Mouse (Mus musculus) embryo, embryonic 11.5 days (tissue): Measurements from ENCODE around the gene Adgrl3.

ENCODE experiments used
- DNase-seq: peaks from one replicate; pipeline ENCODE4 v3.0.0-alpha.2; 2012; ENCODE audit warnings: low read depth, low spot score

The Adgrl3 gene

GRCm38 (mm10) chr5:81558965-81559364 is 539.0 kb downstream of the Adgrl3 start:
- no peak for DNase-seq

GRCm38 (mm10) chr5:81564294-81564693 is 544.4 kb downstream of the Adgrl3 start:
- DNase-seq: no peak

- DNase-seq: no peak
These were observed 546.6 kb downstream of the Adgrl3 start for GRCm38 (mm10) chr5:81566577-81566976.

GRCm38 (mm10) chr5:81568743-81569142 is 548.8 kb downstream of the Adgrl3 start:
- DNase-seq: no peak

GRCm38 (mm10) chr5:81582886-81583285 is 562.9 kb downstream of the Adgrl3 start:
- no peak for DNase-seq

- no peak for DNase-seq
These were observed 563.5 kb downstream of the Adgrl3 start for GRCm38 (mm10) chr5:81583425-81583824.

- no peak for DNase-seq
These were observed 565.0 kb downstream of the Adgrl3 start for GRCm38 (mm10) chr5:81584945-81585344.

GRCm38 (mm10) chr5:81590005-81590694 is 570.2 kb downstream of the Adgrl3 start:
- DNase-seq: no peak

- DNase-seq: no peak
These were observed 571.5 kb downstream of the Adgrl3 start for GRCm38 (mm10) chr5:81591481-81591880.

GRCm38 (mm10) chr5:81593396-81593995 is 573.6 kb downstream of the Adgrl3 start:
- DNase-seq: no peak

- no peak for DNase-seq
These were observed 578.1 kb downstream of the Adgrl3 start for GRCm38 (mm10) chr5:81598041-81598440.

GRCm38 (mm10) chr5:81602889-81603288 is 583.0 kb downstream of the Adgrl3 start:
- DNase-seq: no peak

GRCm38 (mm10) chr5:81605646-81606045 is 585.7 kb downstream of the Adgrl3 start:
- no peak for DNase-seq

GRCm38 (mm10) chr5:81610223-81610622 is 590.3 kb downstream of the Adgrl3 start:
- DNase-seq: no peak

GRCm38 (mm10) chr5:81614674-81615073 is 594.7 kb downstream of the Adgrl3 start:
- no peak for DNase-seq

- DNase-seq: no peak
These were observed 601.2 kb downstream of the Adgrl3 start for GRCm38 (mm10) chr5:81621106-81621505.

- DNase-seq: no peak
These were observed 601.8 kb downstream of the Adgrl3 start for GRCm38 (mm10) chr5:81621715-81622114.

GRCm38 (mm10) chr5:81623846-81624245 is 603.9 kb downstream of the Adgrl3 start:
- DNase-seq: no peak

GRCm38 (mm10) chr5:81636169-81636568 is 616.2 kb downstream of the Adgrl3 start:
- no peak for DNase-seq

- no peak for DNase-seq
These were observed 618.5 kb downstream of the Adgrl3 start for GRCm38 (mm10) chr5:81638422-81638821.

- DNase-seq: no peak
These were observed 620.2 kb downstream of the Adgrl3 start for GRCm38 (mm10) chr5:81640118-81640517.

GRCm38 (mm10) chr5:81645557-81645956 is 625.6 kb downstream of the Adgrl3 start:
- no peak for DNase-seq

- no peak for DNase-seq
These were observed 634.0 kb downstream of the Adgrl3 start for GRCm38 (mm10) chr5:81653941-81654340.
